ENCODE assay signal across 12 mouse cellular contexts in genomic region chr4:135883401-135883851, GRCm38 (mm10). TPM values are rescaled to one million over a fixed set of nuclear protein-coding genes. Genes with fewer than 3 reads are reported as not detected.
A peak's percentile ranks its signal among the peaks of the same experiment; 100 is the strongest.
DNase-seq lines count a peak whose midpoint lies in the region; ATAC-seq and TF ChIP-seq lines count a peak whose summit lies in the region.
"Had no signal": no experiment of that assay in that cellular context is flagged by ENCODE, and none has a peak within 500 bp of the region (broad histone marks: within the 10 kb centered on the region; RNA-seq: fewer than 3 reads in every experiment).

No protein-coding gene starts in this region.

- TF ChIP-seq CTCF in liver, adult 2 months (IDR thresholded peaks at IDR 0.05; ENCODE audit: low read depth, low read length) = no peak
- TF ChIP-seq CTCF in kidney, adult 2 months (conservative IDR thresholded peaks at IDR 0.05; ENCODE audit: insufficient read depth, insufficient read length, low read depth, low read length) = no peak

- H3K27ac ChIP-seq in liver, adult 2 months (replicated peaks; ENCODE audit: insufficient read depth, low read depth, low read length) = peak overlapping the region; percentile 90
- H3K27ac ChIP-seq in kidney, adult 2 months (ENCODE audit: insufficient read depth, low read depth, low read length) = peak overlapping the region; percentile 79
- H3K27ac ChIP-seq in hindbrain, embryonic 10.5 days = no peak overlapping the region
- no peak overlapping the region for H3K27ac ChIP-seq in forebrain, embryonic 15.5 days (replicated peaks)
- H3K27ac ChIP-seq: hindbrain, embryonic 13.5 days had no signal

- TF ChIP-seq POLR2A in liver, adult 2 months (IDR thresholded peaks at IDR 0.05; ENCODE audit: extremely low read depth, insufficient read depth, low read length) = no peak
- no peak for TF ChIP-seq POLR2A in kidney, adult 2 months (IDR thresholded peaks at IDR 0.05; ENCODE audit: low read depth, low read length)

- no peak for ATAC-seq in forebrain, embryonic 15.5 days (replicated peaks)

- peak; percentile 79 for DNase-seq in liver, adult 2 months (ENCODE audit: extremely low read depth, low read depth, low spot score)
- no peak for DNase-seq in liver
- peak; percentile 43 for DNase-seq in thymus, postnatal 4 days
- DNase-seq in thymus, postnatal 25 days = no peak
- DNase-seq in kidney, adult 2 months = peak; percentile 55
- DNase-seq in retina, postnatal 1 day = peak; percentile 69
- DNase-seq in hindbrain, embryonic 10.5 days (ENCODE audit: low spot score) = no peak
- DNase-seq: cerebellum, adult 2 months had no signal

- H3K4me3 ChIP-seq in liver, adult 2 months (ENCODE audit: insufficient read depth, low read depth, low read length) = no peak overlapping the region
- no peak overlapping the region for H3K4me3 ChIP-seq in kidney, adult 2 months (ENCODE audit: insufficient read depth, low read depth, low read length)
- H3K4me3 ChIP-seq in hindbrain, embryonic 10.5 days = no peak overlapping the region
- no peak overlapping the region for H3K4me3 ChIP-seq in forebrain, embryonic 15.5 days
- H3K4me3 ChIP-seq: hindbrain, embryonic 13.5 days; limb, embryonic 12.5 days; megakaryocyte, embryonic 14.5 days had no signal

- no peak overlapping the region for H3K4me2 ChIP-seq in forebrain, embryonic 15.5 days (replicated peaks)
- H3K4me2 ChIP-seq: hindbrain, embryonic 13.5 days; limb, embryonic 12.5 days had no signal

- no peaks in the 10 kb centered on the region for H3K36me3 ChIP-seq in liver, adult 2 months (ENCODE audit: control insufficient read depth, insufficient read depth, low read length)
- H3K36me3 ChIP-seq in kidney, adult 2 months (ENCODE audit: control insufficient read depth, insufficient read depth, low read length) = no peaks in the 10 kb centered on the region
- no peaks in the 10 kb centered on the region for H3K36me3 ChIP-seq in hindbrain, embryonic 10.5 days
- no peaks in the 10 kb centered on the region for H3K36me3 ChIP-seq in forebrain, embryonic 15.5 days
- H3K36me3 ChIP-seq: hindbrain, embryonic 13.5 days; limb, embryonic 12.5 days had no signal

- peak overlapping the region; percentile 16 for H3K9ac ChIP-seq in liver, adult 2 months (ENCODE audit: low read depth, low read length)
- H3K9ac ChIP-seq in forebrain, embryonic 15.5 days (replicated peaks) = no peak overlapping the region
- H3K9ac ChIP-seq: hindbrain, embryonic 13.5 days; limb, embryonic 12.5 days had no signal

- no peaks in the 10 kb centered on the region for H3K27me3 ChIP-seq in liver, adult 2 months (ENCODE audit: control insufficient read depth, insufficient read depth, low read length)
- no peaks in the 10 kb centered on the region for H3K27me3 ChIP-seq in kidney, adult 2 months (replicated peaks; ENCODE audit: control insufficient read depth, insufficient read depth, low read length)
- no peaks in the 10 kb centered on the region for H3K27me3 ChIP-seq in hindbrain, embryonic 10.5 days (ENCODE audit: insufficient read depth, poor library complexity, severe bottlenecking)
- H3K27me3 ChIP-seq in forebrain, embryonic 15.5 days = no peaks in the 10 kb centered on the region
- H3K27me3 ChIP-seq: hindbrain, embryonic 13.5 days; limb, embryonic 12.5 days had no signal

- no peaks in the 10 kb centered on the region for H3K9me3 ChIP-seq in hindbrain, embryonic 10.5 days
- no peaks in the 10 kb centered on the region for H3K9me3 ChIP-seq in forebrain, embryonic 15.5 days
- H3K9me3 ChIP-seq: hindbrain, embryonic 13.5 days; limb, embryonic 12.5 days; megakaryocyte, embryonic 14.5 days had no signal

- WGBS in liver, adult 2 months = 7% methylated on average over 10 of the region's 10 CpGs
- WGBS in kidney, adult 2 months = 28% methylated on average over 10 of the region's 10 CpGs
- WGBS in hindbrain, embryonic 10.5 days = 45% methylated on average over 10 of the region's 10 CpGs
- 45% methylated on average over 10 of the region's 10 CpGs for WGBS in forebrain, embryonic 15.5 days

- H3K79me2 ChIP-seq in liver, adult 2 months (ENCODE audit: control insufficient read depth, insufficient read depth, low read length) = no peaks in the 10 kb centered on the region

- H3K4me1 ChIP-seq in liver, adult 2 months (ENCODE audit: control insufficient read depth, insufficient read depth, low read length) = peaks cover 7% of the 10 kb centered on the region
- H3K4me1 ChIP-seq in kidney, adult 2 months (ENCODE audit: control insufficient read depth, insufficient read depth, low read length) = peaks cover 9% of the 10 kb centered on the region
- peaks cover 29% of the 10 kb centered on the region for H3K4me1 ChIP-seq in hindbrain, embryonic 10.5 days (replicated peaks)
- H3K4me1 ChIP-seq in forebrain, embryonic 15.5 days = no peaks in the 10 kb centered on the region

RNA-seq across cellular contexts. Expression of gene Pnrc2, which starts 9.8 kb away (rescaled TPM):
- total RNA-seq in liver, adult 2 months (2014; rRNA removed) = 37.3 and 56.5 TPM in 2 replicates
- 6.7 and 12.2 TPM in 2 replicates for polyA plus RNA-seq in liver, adult 2 months (2012; rRNA removed)
- polyA plus RNA-seq in kidney, adult 2 months (2012; rRNA removed) = 17.7 and 23.3 TPM in 2 replicates
- 171 and 204 TPM in 2 replicates for polyA plus RNA-seq in hindbrain, embryonic 10.5 days (2016; fragmentation: Nextera tagmentation; extraction: Ambion mirVana)
- polyA plus RNA-seq in forebrain, embryonic 15.5 days (2015; fragmentation: Nextera tagmentation; extraction: Ambion mirVana) = 131 and 134 TPM in 2 replicates

RNA-seq across cellular contexts. Expression of gene Cnr2, which starts 11.8 kb away (rescaled TPM):
- total RNA-seq in liver, adult 2 months (2014; rRNA removed) = 3.0 and 3.9 TPM in 2 replicates
- polyA plus RNA-seq in liver, adult 2 months (2012; rRNA removed) = 1.4 and 2.1 TPM in 2 replicates
- polyA plus RNA-seq in kidney, adult 2 months (2012; rRNA removed) = 2.7 and 4.1 TPM in 2 replicates
- polyA plus RNA-seq in hindbrain, embryonic 10.5 days (2016; fragmentation: Nextera tagmentation; extraction: Ambion mirVana) = 0.21 and 0.66 TPM in 2 replicates
- 0.08 and 0.13 TPM in 2 replicates for polyA plus RNA-seq in forebrain, embryonic 15.5 days (2015; fragmentation: Nextera tagmentation; extraction: Ambion mirVana)

RNA-seq across cellular contexts. Expression of gene Srsf10, which starts 27.9 kb away (rescaled TPM):
- 32.9 and 37.0 TPM in 2 replicates for total RNA-seq in liver, adult 2 months (2014; rRNA removed)
- polyA plus RNA-seq in liver, adult 2 months (2012; rRNA removed) = 31.3 and 36.4 TPM in 2 replicates
- 43.4 TPM in 2 replicates for polyA plus RNA-seq in kidney, adult 2 months (2012; rRNA removed)
- 283 and 352 TPM in 2 replicates for polyA plus RNA-seq in hindbrain, embryonic 10.5 days (2016; fragmentation: Nextera tagmentation; extraction: Ambion mirVana)
- 257 and 272 TPM in 2 replicates for polyA plus RNA-seq in forebrain, embryonic 15.5 days (2015; fragmentation: Nextera tagmentation; extraction: Ambion mirVana)

RNA-seq across cellular contexts. Expression of gene Fuca1, which starts 37.1 kb away (rescaled TPM):
- total RNA-seq in liver, adult 2 months (2014; rRNA removed) = 45.7 and 46.4 TPM in 2 replicates
- 54.9 and 58.7 TPM in 2 replicates for polyA plus RNA-seq in liver, adult 2 months (2012; rRNA removed)
- 161 and 226 TPM in 2 replicates for polyA plus RNA-seq in kidney, adult 2 months (2012; rRNA removed)
- polyA plus RNA-seq in hindbrain, embryonic 10.5 days (2016; fragmentation: Nextera tagmentation; extraction: Ambion mirVana) = 54.3 and 59.5 TPM in 2 replicates
- polyA plus RNA-seq in forebrain, embryonic 15.5 days (2015; fragmentation: Nextera tagmentation; extraction: Ambion mirVana) = 50.9 and 56.7 TPM in 2 replicates

Comparison
In these comparisons a context has a peak if more than half of its experiments do, and no peak if none do; other contexts are left out.
1. DNase-seq: peak in liver, adult 2 months (single experiment), thymus, postnatal 4 days (single experiment), kidney, adult 2 months (single experiment) and retina, postnatal 1 day (single experiment); none in liver (single experiment), thymus, postnatal 25 days (single experiment) and hindbrain, embryonic 10.5 days (single experiment).
2. H3K27ac ChIP-seq: peak in liver, adult 2 months (single experiment) and kidney, adult 2 months (single experiment); none in hindbrain, embryonic 10.5 days (single experiment) and forebrain, embryonic 15.5 days (single experiment).